Mouse (Mus musculus) testis, adult 2 months (tissue): ENCODE results near the gene St6galnac5. TPM values are rescaled to one million over a fixed set of nuclear protein-coding genes. Genes with fewer than 3 reads are reported as not detected.

Experiments
- H3K27ac ChIP-seq: fragments of 200-500 bp; 2 replicates; pipeline ENCODE4 v1.5.1; 2012; ENCODE audit warnings: low read depth, low read length; ENCODE audit not compliant: control insufficient read depth, insufficient read depth
- H3K27me3 ChIP-seq: fragments of 200-500 bp; 2 replicates; pipeline ENCODE4 v1.6.1; 2012; ENCODE audit warnings: mild to moderate bottlenecking, low read length, moderate library complexity; ENCODE audit not compliant: control insufficient read depth, insufficient read depth
- H3K36me3 ChIP-seq: fragments of 200-500 bp; 2 replicates; pipeline ENCODE4 v1.6.1; 2012; ENCODE audit warnings: mild to moderate bottlenecking, low read length; ENCODE audit not compliant: control insufficient read depth, insufficient read depth
- H3K4me1 ChIP-seq: fragments of 200-500 bp; 2 replicates; pipeline ENCODE4 v1.6.1; 2012; ENCODE audit warnings: low read length; ENCODE audit not compliant: control insufficient read depth, insufficient read depth
- H3K4me3 ChIP-seq: fragments of 200-500 bp; 2 replicates; pipeline ENCODE4 v1.5.1; 2012; ENCODE audit warnings: low read depth, mild to moderate bottlenecking, low read length, moderate library complexity, mixed read lengths; ENCODE audit not compliant: control insufficient read depth
- CTCF ChIP-seq: fragments of 200-500 bp; IDR thresholded peaks from 2 replicates; pipeline ENCODE4 v1.5.1; 2012; ENCODE audit warnings: low read depth, mild to moderate bottlenecking, inconsistent platforms, low read length, moderate library complexity; ENCODE audit not compliant: control insufficient read depth, insufficient read depth, insufficient replicate concordance
- POLR2A ChIP-seq: fragments of 200-500 bp; IDR thresholded peaks from 2 replicates; pipeline ENCODE4 v1.6.1; 2012; ENCODE audit warnings: low read depth, mild to moderate bottlenecking, inconsistent platforms, low read length, moderate library complexity; ENCODE audit not compliant: control insufficient read depth
- polyA plus RNA-seq: library from polyadenylated mRNA; depleted of rRNA; stranded (reverse); fragments of >200 nt; gene quantifications from 2 replicates; pipeline ENCODE4 v1.2.3, GENCODE M21; 2012

The St6galnac5 gene
- polyA plus RNA-seq, 1 experiment, result 0.14 TPM

- no peaks in the 10 kb centered on the region for H3K36me3 ChIP-seq
- no peaks in the 10 kb centered on the region for H3K27me3 ChIP-seq
- no peak for TF ChIP-seq POLR2A
- TF ChIP-seq CTCF, result no peak
- H3K27ac ChIP-seq, result no peak overlapping the region
- H3K4me1 ChIP-seq, result no peaks in the 10 kb centered on the region
- H3K4me3 ChIP-seq, result no peak overlapping the region
Observed at GRCm38 (mm10) chr3:152896111-152896510, 85.9 kb downstream of the St6galnac5 start.

GRCm38 (mm10) chr3:152894935-152895334 is 87.1 kb downstream of the St6galnac5 start:
- no peaks in the 10 kb centered on the region for H3K36me3 ChIP-seq
- no peaks in the 10 kb centered on the region for H3K27me3 ChIP-seq
- no peaks in the 10 kb centered on the region for H3K4me1 ChIP-seq
- H3K4me3 ChIP-seq, result no peak overlapping the region
- no peak overlapping the region for H3K27ac ChIP-seq
- TF ChIP-seq CTCF (no peak), POLR2A (no peak)

GRCm38 (mm10) chr3:152888116-152888515 is 93.9 kb downstream of the St6galnac5 start:
- no peak overlapping the region for H3K27ac ChIP-seq
- no peaks in the 10 kb centered on the region for H3K27me3 ChIP-seq
- H3K4me3 ChIP-seq, result no peak overlapping the region
- no peaks in the 10 kb centered on the region for H3K4me1 ChIP-seq
- no peaks in the 10 kb centered on the region for H3K36me3 ChIP-seq
- TF ChIP-seq POLR2A, result no peak
- no peak for TF ChIP-seq CTCF

- no peaks in the 10 kb centered on the region for H3K27me3 ChIP-seq
Observed at GRCm38 (mm10) chr3:152886749-152887148, 95.3 kb downstream of the St6galnac5 start.

GRCm38 (mm10) chr3:152883556-152883955 is 98.5 kb downstream of the St6galnac5 start:
- no peaks in the 10 kb centered on the region for H3K27me3 ChIP-seq
- H3K36me3 ChIP-seq, result no peaks in the 10 kb centered on the region
- TF ChIP-seq POLR2A (no peak), CTCF (no peak)
- no peak overlapping the region for H3K4me3 ChIP-seq
- no peaks in the 10 kb centered on the region for H3K4me1 ChIP-seq
- H3K27ac ChIP-seq, result no peak overlapping the region

More at GRCm38 (mm10) chr3:152886749-152887148, 95.3 kb downstream of the St6galnac5 start:
- H3K4me1 ChIP-seq, result no peaks in the 10 kb centered on the region
- H3K27ac ChIP-seq, result no peak overlapping the region
- no peaks in the 10 kb centered on the region for H3K36me3 ChIP-seq
- H3K4me3 ChIP-seq, result no peak overlapping the region
- no peak for TF ChIP-seq POLR2A

- H3K27ac ChIP-seq, result no peak overlapping the region
- H3K4me3 ChIP-seq, result no peak overlapping the region
- TF ChIP-seq CTCF, result no peak
- TF ChIP-seq POLR2A, result no peak
- no peaks in the 10 kb centered on the region for H3K27me3 ChIP-seq
- H3K36me3 ChIP-seq, result no peaks in the 10 kb centered on the region
- no peaks in the 10 kb centered on the region for H3K4me1 ChIP-seq
Observed at GRCm38 (mm10) chr3:152881706-152882105, 100.3 kb downstream of the St6galnac5 start.

GRCm38 (mm10) chr3:152880121-152880835 is 101.8 kb downstream of the St6galnac5 start:
- no peak overlapping the region for H3K27ac ChIP-seq
- H3K36me3 ChIP-seq, result no peaks in the 10 kb centered on the region
- no peak overlapping the region for H3K4me3 ChIP-seq
- no peak for TF ChIP-seq CTCF
- TF ChIP-seq POLR2A, result no peak
- no peaks in the 10 kb centered on the region for H3K4me1 ChIP-seq
- H3K27me3 ChIP-seq, result no peaks in the 10 kb centered on the region
